Mouse (Mus musculus): ENCODE data around the gene Dnajc22. TPM values are rescaled to one million over a fixed set of nuclear protein-coding genes. Genes with fewer than 3 reads are reported as not detected.

The Dnajc22 gene
- polyA plus RNA-seq, 1 experiment from 2014 or later = 0.47 TPM

Small RNA genes within 50 kb of the gene (microRNA-seq; reads per million reads assigned to microRNA genes)
- gene Mir6960 = 1.7 reads per million, percentile 2 among the genes with 10 or more reads in this experiment

Other genes with a start within 250 kb of the Dnajc22 start
- gene Kmt2d, start 222.0 kb upstream of the Dnajc22 start, polyA plus RNA-seq (2015; fragmentation: Nextera tagmentation; extraction: Ambion mirVana) = 9.9 and 10.1 TPM in 2 replicates
- gene Rhebl1, start 198.6 kb upstream of the Dnajc22 start, polyA plus RNA-seq (2015; fragmentation: Nextera tagmentation; extraction: Ambion mirVana) = 27.0 and 33.2 TPM in 2 replicates
- 2.5 and 3.2 TPM in 2 replicates for gene Dhh, start 194.6 kb upstream of the Dnajc22 start, polyA plus RNA-seq (2015; fragmentation: Nextera tagmentation; extraction: Ambion mirVana)
- gene Lmbr1l, start 174.9 kb upstream of the Dnajc22 start, polyA plus RNA-seq (2015; fragmentation: Nextera tagmentation; extraction: Ambion mirVana) = 27.9 and 28.6 TPM in 2 replicates
- gene Tuba1b, start 158.6 kb upstream of the Dnajc22 start, polyA plus RNA-seq (2015; fragmentation: Nextera tagmentation; extraction: Ambion mirVana) = 1,446 and 1,534 TPM in 2 replicates
- gene Gm49450, start 139.6 kb upstream of the Dnajc22 start, polyA plus RNA-seq (2015; fragmentation: Nextera tagmentation; extraction: Ambion mirVana) = not detected in 2 replicates
- 10,639 and 13,509 TPM in 2 replicates for gene Tuba1a, start 139.5 kb upstream of the Dnajc22 start, polyA plus RNA-seq (2015; fragmentation: Nextera tagmentation; extraction: Ambion mirVana)
- gene Tuba1c, start 63.3 kb upstream of the Dnajc22 start, polyA plus RNA-seq (2015; fragmentation: Nextera tagmentation; extraction: Ambion mirVana) = 12.4 and 52.6 TPM in 2 replicates
- 185 and 209 TPM in 2 replicates for gene Prph, start 38.0 kb upstream of the Dnajc22 start, polyA plus RNA-seq (2015; fragmentation: Nextera tagmentation; extraction: Ambion mirVana)
- gene Troap, start 18.6 kb upstream of the Dnajc22 start, polyA plus RNA-seq (2015; fragmentation: Nextera tagmentation; extraction: Ambion mirVana) = 4.6 and 10.3 TPM in 2 replicates
- 2.4 and 3.6 TPM in 2 replicates for gene C1ql4, start 5.4 kb upstream of the Dnajc22 start, polyA plus RNA-seq (2015; fragmentation: Nextera tagmentation; extraction: Ambion mirVana)
- 28.9 and 35.4 TPM in 2 replicates for gene Spats2, start 32.7 kb downstream of the Dnajc22 start, polyA plus RNA-seq (2015; fragmentation: Nextera tagmentation; extraction: Ambion mirVana)
- 0.46 and 1.6 TPM in 2 replicates for gene Kcnh3, start 131.7 kb downstream of the Dnajc22 start, polyA plus RNA-seq (2015; fragmentation: Nextera tagmentation; extraction: Ambion mirVana)
- gene Mcrs1, start 158.8 kb downstream of the Dnajc22 start, polyA plus RNA-seq (2015; fragmentation: Nextera tagmentation; extraction: Ambion mirVana) = 185 and 190 TPM in 2 replicates
- gene Prpf40b, start 201.9 kb downstream of the Dnajc22 start, polyA plus RNA-seq (2015; fragmentation: Nextera tagmentation; extraction: Ambion mirVana) = 95.7 and 111 TPM in 2 replicates
- 0.73 and 0.97 TPM in 2 replicates for gene Fam186b, start 202.7 kb downstream of the Dnajc22 start, polyA plus RNA-seq (2015; fragmentation: Nextera tagmentation; extraction: Ambion mirVana)

Data from neural tube, embryonic 15.5 days (tissue).